Mouse (Mus musculus) liver, embryonic 12.5 days (tissue): ENCODE data around the gene Rsl24d1. TPM values are rescaled to one million over a fixed set of nuclear protein-coding genes. Genes with fewer than 3 reads are reported as not detected.
"Not testable (repeated sequence)": the region's sequence is repeated elsewhere in the genome, so short reads cannot be mapped to it uniquely, and the experiment has no call there.

Source experiments
- ATAC-seq: fragments of 200-750 bp; cut with Nextera tagmentation; 2 replicates; pipeline ENCODE4 v1.8.0; 2017; ENCODE audit warnings: moderate number of reproducible peaks, mild to moderate bottlenecking, moderate library complexity
- H3K27ac ChIP-seq: fragments of 300-500 bp; sonication (generic); 2 replicates; pipeline ENCODE4 v1.5.1; 2016; ENCODE audit warnings: mild to moderate bottlenecking
- H3K27me3 ChIP-seq: fragments of 300-500 bp; sonication (generic); replicated peaks from 2 replicates; pipeline ENCODE4 v1.6.1; 2016; ENCODE audit warnings: mild to moderate bottlenecking, moderate library complexity
- H3K36me3 ChIP-seq: fragments of 300-500 bp; sonication (generic); 2 replicates; pipeline ENCODE4 v1.6.1; 2016; ENCODE audit warnings: mild to moderate bottlenecking, moderate library complexity
- H3K4me1 ChIP-seq: fragments of 300-500 bp; sonication (generic); 2 replicates; pipeline ENCODE4 v1.6.1; 2016
- H3K4me2 ChIP-seq: fragments of 300-500 bp; sonication (generic); 2 replicates; pipeline ENCODE4 v1.6.1; 2016; ENCODE audit warnings: mild to moderate bottlenecking, moderate library complexity
- H3K4me3 ChIP-seq: fragments of 300-500 bp; sonication (generic); 2 replicates; pipeline ENCODE4 v1.5.1; 2016; ENCODE audit warnings: mild to moderate bottlenecking, moderate library complexity
- H3K9ac ChIP-seq: fragments of 300-500 bp; sonication (generic); 2 replicates; pipeline ENCODE4 v1.6.1; 2016; ENCODE audit warnings: mild to moderate bottlenecking, moderate library complexity
- H3K9me3 ChIP-seq: fragments of 300-500 bp; sonication (generic); replicated peaks from 2 replicates; pipeline ENCODE4 v1.6.1; 2016; ENCODE audit warnings: mild to moderate bottlenecking, moderate library complexity
- WGBS: fragments of 180-500 bp; shearing (Covaris S2); methylation state at CpG from one replicate; pipeline ENCODE4 v1.1.7; 2016; ENCODE audit not compliant: insufficient replicate concordance; 5-methylcytosine and 5-hydroxymethylcytosine counted together
- polyA plus RNA-seq: library from polyadenylated mRNA; unstranded; fragments of >200 nt; fragmentation: Nextera tagmentation; extraction: Ambion mirVana; gene quantifications from 2 replicates; pipeline ENCODE4 v1.2.1, GENCODE M21; 2016

Gene Rsl24d1
- polyA plus RNA-seq, 1 experiment from 2014 or later, result 93.7 TPM

DNA sequence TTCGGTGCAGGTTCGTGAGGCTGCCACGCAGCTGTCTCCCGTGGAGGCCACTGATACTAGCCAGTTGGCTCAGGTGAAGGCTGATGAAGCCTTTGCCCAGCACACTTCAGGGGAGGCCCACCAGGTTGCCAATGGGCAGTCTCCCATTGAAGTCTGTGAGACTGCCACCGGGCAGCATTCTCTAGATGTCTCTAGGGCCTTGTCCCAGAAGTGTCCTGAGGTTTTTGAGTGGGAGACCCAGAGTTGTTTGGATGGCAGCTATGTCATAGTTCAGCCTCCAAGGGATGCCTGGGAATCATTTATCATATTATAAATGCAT lies 9.4 kb upstream of the Rsl24d1 start:
- Histone ChIP-seq H3K36me3 (no peaks in the 10 kb centered on the region), H3K27me3 (peaks cover 48% of the 10 kb centered on the region), H3K9me3 (no peaks in the 10 kb centered on the region), H3K4me3 (peak overlapping the region; percentile 45), H3K27ac (no peak overlapping the region), H3K4me1 (peaks cover 11% of the 10 kb centered on the region), H3K4me2 (peak overlapping the region; percentile 74), H3K9ac (peak overlapping the region; percentile 29; the same call in 1 of the 2 replicates)
- WGBS, result 44% methylated on average over 5 of the region's 5 CpGs
- no peak for ATAC-seq

- no peak overlapping the region for H3K27ac ChIP-seq
- no peak for ATAC-seq
- peaks cover 11% of the 10 kb centered on the region for H3K4me1 ChIP-seq
- no peaks in the 10 kb centered on the region for H3K36me3 ChIP-seq
- no peak overlapping the region for H3K4me2 ChIP-seq
- no peak overlapping the region for H3K4me3 ChIP-seq
- 38% methylated on average over 1 of the region's 1 CpGs for WGBS
- no peaks in the 10 kb centered on the region for H3K9me3 ChIP-seq
- H3K9ac ChIP-seq, result no peak overlapping the region
- H3K27me3 ChIP-seq, result peaks cover 48% of the 10 kb centered on the region
Measured at GRCm38 (mm10) chr9:73105141-73105540, 8.1 kb upstream of the Rsl24d1 start.

DNA sequence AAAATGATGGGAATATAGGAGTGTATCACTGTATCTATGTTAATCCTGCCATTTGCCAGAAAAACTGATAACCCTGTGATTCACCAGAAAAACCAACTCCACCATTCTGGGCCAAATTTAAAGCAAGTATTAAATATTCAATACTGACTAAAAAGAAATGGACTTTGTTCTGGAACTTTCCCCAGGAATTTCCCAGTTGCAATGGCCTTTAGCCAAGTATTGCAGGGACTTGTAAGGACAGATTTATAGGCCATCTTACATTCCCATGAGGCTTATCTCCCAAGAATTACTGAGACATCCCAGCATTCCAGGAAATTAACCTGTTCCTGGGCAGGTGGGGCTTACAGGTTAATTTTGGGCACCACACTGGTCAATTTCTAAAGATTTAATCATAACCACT lies 7.5 kb upstream of the Rsl24d1 start:
- Histone ChIP-seq H3K4me1 (peaks cover 11% of the 10 kb centered on the region), H3K27me3 (peaks cover 48% of the 10 kb centered on the region), H3K4me2 (no peak overlapping the region), H3K36me3 (no peaks in the 10 kb centered on the region), H3K4me3 (no peak overlapping the region), H3K9me3 (no peaks in the 10 kb centered on the region), H3K9ac (no peak overlapping the region), H3K27ac (no peak overlapping the region)
- ATAC-seq, result no peak

DNA sequence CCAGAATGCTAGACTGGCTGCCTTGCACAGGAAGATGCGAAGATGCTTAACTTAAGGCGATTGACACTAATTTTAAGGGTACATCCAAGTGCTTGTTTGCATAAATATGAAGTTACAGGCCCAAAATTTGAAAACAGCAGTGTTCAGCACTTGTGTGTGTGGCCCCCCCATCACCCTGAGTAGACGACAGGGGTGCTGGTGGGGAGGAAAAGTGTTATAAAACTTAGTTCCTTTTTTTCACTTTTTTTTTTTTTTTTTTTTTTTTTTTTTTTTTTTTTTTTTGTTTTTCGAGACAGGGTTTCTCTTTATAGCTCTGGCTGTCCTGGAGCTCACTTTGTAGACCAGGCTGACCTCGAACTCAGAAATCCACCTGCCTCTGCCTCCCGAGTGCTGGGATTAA lies 3.5 kb downstream of the Rsl24d1 start:
- Histone ChIP-seq H3K4me1 (peaks cover 28% of the 10 kb centered on the region), H3K36me3 (peaks cover 63% of the 10 kb centered on the region)
- not testable (repeated sequence) for H3K9me3 ChIP-seq, H3K27me3 ChIP-seq, H3K4me2 ChIP-seq, H3K27ac ChIP-seq, H3K4me3 ChIP-seq, H3K9ac ChIP-seq, ATAC-seq
- 77% methylated on average over 5 of the region's 6 CpGs for WGBS

DNA sequence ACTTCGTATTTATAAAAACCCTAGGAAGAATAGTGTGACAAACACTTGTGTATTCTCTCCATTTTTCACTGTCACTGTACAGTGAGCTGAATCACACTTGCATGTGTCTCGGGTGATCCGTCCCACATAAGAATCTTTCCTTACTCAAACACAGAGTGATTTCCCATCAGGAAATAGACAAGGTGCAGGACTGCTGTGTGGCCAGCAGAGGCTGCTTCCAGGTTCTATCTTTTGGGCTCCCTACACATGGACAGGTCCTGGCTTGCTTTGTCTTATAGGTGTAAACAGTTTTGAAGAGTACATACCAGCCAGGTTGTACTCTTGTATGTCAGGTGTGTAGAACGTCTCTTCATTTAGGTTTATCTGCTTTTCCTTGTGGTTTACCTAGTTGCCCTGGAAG lies 4.8 kb downstream of the Rsl24d1 start:
- H3K9me3 ChIP-seq, result no peaks in the 10 kb centered on the region
- H3K4me3 ChIP-seq, result no peak overlapping the region
- H3K9ac ChIP-seq, result no peak overlapping the region
- H3K4me1 ChIP-seq, result peaks cover 20% of the 10 kb centered on the region
- no peaks in the 10 kb centered on the region for H3K27me3 ChIP-seq
- H3K36me3 ChIP-seq, result peaks cover 73% of the 10 kb centered on the region
- ATAC-seq, result no peak
- no peak overlapping the region for H3K27ac ChIP-seq
- 79% methylated on average over 4 of the region's 4 CpGs for WGBS
- H3K4me2 ChIP-seq, result no peak overlapping the region

DNA sequence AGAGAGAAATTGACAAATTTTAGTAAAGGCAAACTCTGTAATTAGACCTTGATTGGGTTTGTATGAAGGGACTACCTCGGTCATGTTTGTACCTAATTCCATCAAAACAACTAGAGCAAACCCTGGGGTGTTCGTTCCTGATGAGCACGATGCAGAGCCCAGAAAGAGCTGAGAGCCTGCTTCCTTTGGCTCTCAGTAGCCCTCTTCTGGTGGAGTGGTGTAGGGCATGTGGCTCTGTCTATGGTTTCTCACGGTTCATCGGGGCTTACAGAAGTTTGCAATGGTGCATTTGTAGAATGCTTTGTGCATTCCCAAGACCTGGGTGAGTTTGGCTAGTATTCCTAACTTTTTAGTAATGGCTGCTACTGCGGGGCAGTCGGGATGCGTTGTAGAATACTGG lies 8.5 kb downstream of the Rsl24d1 start:
- Histone ChIP-seq H3K9ac (no peak overlapping the region), H3K9me3 (no peaks in the 10 kb centered on the region), H3K4me2 (no peak overlapping the region), H3K36me3 (peaks cover 91% of the 10 kb centered on the region), H3K27me3 (no peaks in the 10 kb centered on the region), H3K27ac (no peak overlapping the region), H3K4me1 (peaks cover 7% of the 10 kb centered on the region; the same call in 1 of the 2 replicates), H3K4me3 (no peak overlapping the region)
- WGBS, result 75% methylated on average over 8 of the region's 8 CpGs
- no peak for ATAC-seq

DNA sequence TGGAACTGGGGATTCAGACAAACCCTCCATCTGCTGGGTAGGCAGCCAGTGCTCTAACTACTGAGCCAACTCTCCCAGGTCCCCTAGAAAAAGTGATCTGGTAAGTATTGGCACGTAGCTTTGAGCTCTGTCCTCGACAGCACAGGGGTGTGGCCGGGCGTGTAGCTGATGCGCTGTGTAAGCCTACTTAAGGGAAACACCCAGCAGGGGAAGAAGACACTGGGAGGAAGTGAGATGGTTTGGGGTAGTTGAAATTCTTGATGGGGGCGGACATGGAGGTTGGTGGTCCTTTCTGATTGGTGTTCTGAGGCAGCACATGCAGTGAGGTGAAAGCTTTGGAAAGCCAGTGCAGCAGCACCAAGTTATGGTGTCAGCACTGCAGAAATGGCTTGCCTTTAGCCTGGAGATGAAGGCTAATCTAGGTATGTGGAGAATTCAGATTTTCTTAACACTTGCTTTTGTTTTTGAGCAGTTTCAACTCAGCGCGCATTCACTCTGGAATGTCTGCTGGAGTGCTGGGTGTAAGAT lies 11.9 kb downstream of the Rsl24d1 start:
- Histone ChIP-seq H3K9me3 (no peaks in the 10 kb centered on the region), H3K4me3 (no peak overlapping the region), H3K4me2 (no peak overlapping the region), H3K27ac (no peak overlapping the region), H3K9ac (no peak overlapping the region), H3K4me1 (peaks cover 7% of the 10 kb centered on the region; the same call in 1 of the 2 replicates), H3K27me3 (no peaks in the 10 kb centered on the region), H3K36me3 (peaks cover 96% of the 10 kb centered on the region)
- WGBS, result 57% methylated on average over 8 of the region's 8 CpGs
- ATAC-seq, result peak; percentile 55; the same call in 1 of the 2 replicates

DNA sequence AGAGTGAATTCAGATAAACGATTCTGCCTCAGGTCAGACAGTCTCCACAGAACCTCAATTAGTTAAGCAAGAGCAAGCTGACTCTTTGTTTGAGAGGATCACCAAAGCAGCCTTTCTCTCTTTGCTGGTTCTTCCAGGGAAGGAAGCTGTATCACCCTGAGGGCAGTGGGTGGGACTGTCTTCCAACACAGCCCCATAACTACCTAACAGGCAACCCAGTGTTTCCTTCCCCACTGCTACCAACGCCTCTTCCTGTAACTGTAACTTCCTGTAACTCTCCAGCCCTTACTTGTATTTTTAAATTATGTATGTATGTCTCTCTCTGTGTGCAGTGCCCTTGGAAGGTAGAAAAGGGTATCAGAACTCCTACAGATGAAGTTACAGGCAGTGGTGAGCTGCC lies 14.2 kb downstream of the Rsl24d1 start:
- ATAC-seq, result no peak
- Histone ChIP-seq H3K4me3 (no peak overlapping the region), H3K36me3 (peaks cover 76% of the 10 kb centered on the region), H3K4me1 (peaks cover 7% of the 10 kb centered on the region; the same call in 1 of the 2 replicates), H3K27me3 (no peaks in the 10 kb centered on the region), H3K4me2 (no peak overlapping the region), H3K9me3 (no peaks in the 10 kb centered on the region), H3K9ac (no peak overlapping the region), H3K27ac (no peak overlapping the region)
- WGBS, result 57% methylated on average over 2 of the region's 2 CpGs

- H3K27ac ChIP-seq, result no peak overlapping the region
- H3K27me3 ChIP-seq, result no peaks in the 10 kb centered on the region
- H3K36me3 ChIP-seq, result peaks cover 54% of the 10 kb centered on the region
- H3K9me3 ChIP-seq, result no peaks in the 10 kb centered on the region
- H3K4me1 ChIP-seq, result peaks cover 5% of the 10 kb centered on the region; the same call in 1 of the 2 replicates
- WGBS, result 73% methylated on average over 8 of the region's 8 CpGs
- no peak overlapping the region for H3K9ac ChIP-seq
- H3K4me3 ChIP-seq, result no peak overlapping the region
- ATAC-seq, result no peak
- H3K4me2 ChIP-seq, result no peak overlapping the region
Measured at GRCm38 (mm10) chr9:73129875-73130274, 16.6 kb downstream of the Rsl24d1 start.

GRCm38 (mm10) chr9:73130529-73130928 lies 17.3 kb downstream of the Rsl24d1 start:
- H3K4me1 ChIP-seq, result no peaks in the 10 kb centered on the region
- H3K27ac ChIP-seq, result no peak overlapping the region
- no peaks in the 10 kb centered on the region for H3K9me3 ChIP-seq
- H3K4me3 ChIP-seq, result no peak overlapping the region
- no peak overlapping the region for H3K4me2 ChIP-seq
- H3K9ac ChIP-seq, result no peak overlapping the region
- ATAC-seq, result no peak
- H3K27me3 ChIP-seq, result no peaks in the 10 kb centered on the region
- WGBS, result 87% methylated on average over 4 of the region's 4 CpGs
- peaks cover 48% of the 10 kb centered on the region for H3K36me3 ChIP-seq

DNA sequence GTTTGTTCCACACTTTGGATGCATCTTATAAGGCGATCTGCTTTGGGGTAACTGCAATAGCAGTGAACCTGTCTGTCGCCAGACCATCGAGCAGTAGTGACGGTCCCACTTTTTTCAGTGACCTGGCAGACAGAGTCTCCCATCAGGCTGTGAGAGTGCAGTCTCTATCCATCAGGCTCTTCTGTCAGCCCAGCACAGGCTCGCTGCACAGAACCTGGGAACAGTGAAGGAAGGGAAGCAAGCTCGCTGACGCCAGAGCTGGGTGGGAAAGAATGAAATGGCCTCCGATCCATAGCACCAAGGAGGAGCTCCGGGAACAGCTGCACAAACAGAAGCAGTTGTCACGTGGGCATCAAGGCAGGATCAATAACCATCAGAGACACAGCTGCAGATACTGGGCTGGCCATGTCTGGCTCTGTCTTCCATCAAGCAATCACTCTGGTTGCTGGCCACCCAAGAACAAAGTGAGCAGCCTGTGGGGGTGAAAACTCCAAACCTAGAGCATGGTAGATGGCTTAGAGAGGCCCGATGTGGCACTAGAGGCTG lies 24.2 kb downstream of the Rsl24d1 start:
- Histone ChIP-seq H3K27ac (no peak overlapping the region), H3K9me3 (no peaks in the 10 kb centered on the region), H3K4me2 (no peak overlapping the region), H3K36me3 (no peaks in the 10 kb centered on the region), H3K9ac (no peak overlapping the region), H3K27me3 (no peaks in the 10 kb centered on the region), H3K4me1 (no peaks in the 10 kb centered on the region), H3K4me3 (no peak overlapping the region)
- WGBS, result 56% methylated on average over 11 of the region's 11 CpGs
- ATAC-seq, result no peak

DNA sequence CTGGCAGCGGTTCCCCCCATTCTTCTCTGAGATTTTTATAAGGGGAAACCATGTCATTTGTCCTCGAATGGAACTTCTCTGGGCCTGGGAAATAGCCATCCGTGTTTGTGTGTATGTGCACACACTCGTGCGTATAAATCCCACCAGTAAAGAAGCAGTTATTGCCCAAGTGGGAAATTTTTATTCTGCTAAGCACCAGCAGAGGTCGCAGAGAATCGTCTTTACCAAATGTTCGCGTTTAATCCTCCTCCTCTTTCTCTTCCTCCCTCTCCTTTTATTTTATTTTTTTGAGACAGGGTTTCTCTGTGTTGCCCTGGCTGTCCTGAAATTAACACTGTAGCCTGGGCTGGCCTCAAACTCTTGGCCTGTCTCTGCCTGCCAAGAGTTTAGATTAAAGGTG lies 41.1 kb downstream of the Rsl24d1 start:
- H3K9ac ChIP-seq, result no peak overlapping the region
- WGBS, result 45% methylated on average over 9 of the region's 9 CpGs
- H3K27me3 ChIP-seq, result no peaks in the 10 kb centered on the region
- H3K4me2 ChIP-seq, result no peak overlapping the region
- H3K36me3 ChIP-seq, result no peaks in the 10 kb centered on the region
- H3K9me3 ChIP-seq, result peaks cover 17% of the 10 kb centered on the region
- H3K4me1 ChIP-seq, result no peaks in the 10 kb centered on the region; the same call in 1 of the 2 replicates
- no peak overlapping the region for H3K27ac ChIP-seq
- no peak for ATAC-seq
- no peak overlapping the region for H3K4me3 ChIP-seq

DNA sequence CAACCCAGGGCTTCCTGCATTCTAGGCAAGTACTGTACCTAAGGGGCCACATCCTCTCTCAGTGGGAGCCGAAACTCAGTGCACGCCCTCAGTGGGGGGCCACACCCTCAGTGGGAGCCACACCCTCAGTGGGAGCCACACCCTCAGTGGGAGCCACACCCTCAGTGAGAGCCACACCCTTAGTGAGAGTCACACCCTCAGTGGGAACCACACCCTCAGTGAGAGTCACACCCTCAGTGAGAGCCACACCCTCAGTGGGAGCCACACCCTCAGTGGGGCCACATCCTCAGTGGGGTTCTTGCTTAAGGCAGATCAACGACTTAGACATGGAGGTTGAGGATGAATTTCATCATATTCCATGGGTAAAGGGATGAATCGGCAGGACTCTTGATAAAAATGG lies 44.7 kb downstream of the Rsl24d1 start:
- H3K9ac ChIP-seq, result no peak overlapping the region
- peak overlapping the region; percentile 66; the same call in 1 of the 2 replicates for H3K27ac ChIP-seq
- H3K4me3 ChIP-seq, result no peak overlapping the region
- no peaks in the 10 kb centered on the region for H3K36me3 ChIP-seq
- no peaks in the 10 kb centered on the region; the same call in 1 of the 2 replicates for H3K4me1 ChIP-seq
- ATAC-seq, result no peak
- H3K9me3 ChIP-seq, result peaks cover 17% of the 10 kb centered on the region
- H3K27me3 ChIP-seq, result no peaks in the 10 kb centered on the region
- WGBS, result 63% methylated on average over 4 of the region's 4 CpGs
- no peak overlapping the region for H3K4me2 ChIP-seq
